Mouse (Mus musculus) erythroblast, embryonic 14.5 days (primary cell): Measurements from ENCODE around the gene Bicdl1.

Experiments used
- GATA1 ChIP-seq: IDR thresholded peaks from 2 replicates; pipeline ENCODE4 v1.6.1; 2012; ENCODE audit warnings: low read length, inconsistent platforms, mixed read lengths
- TAL1 ChIP-seq: IDR thresholded peaks from 3 replicates; pipeline ENCODE4 v1.6.1; 2012; ENCODE audit warnings: low read length, inconsistent platforms, mixed read lengths

- TF ChIP-seq GATA1 (no peak), TAL1 (no peak)
Observed at GRCm38 (mm10) chr5:115726581-115726980, 4.8 kb downstream of the Bicdl1 start.
